Mouse (Mus musculus) ovary, postnatal 10 days (tissue): ENCODE results near the gene Capzb.

Experiments used
- DNase-seq: peaks from one replicate; pipeline ENCODE4 v3.0.0; 2022; ENCODE audit warnings: low spot score

Capzb gene

DNA sequence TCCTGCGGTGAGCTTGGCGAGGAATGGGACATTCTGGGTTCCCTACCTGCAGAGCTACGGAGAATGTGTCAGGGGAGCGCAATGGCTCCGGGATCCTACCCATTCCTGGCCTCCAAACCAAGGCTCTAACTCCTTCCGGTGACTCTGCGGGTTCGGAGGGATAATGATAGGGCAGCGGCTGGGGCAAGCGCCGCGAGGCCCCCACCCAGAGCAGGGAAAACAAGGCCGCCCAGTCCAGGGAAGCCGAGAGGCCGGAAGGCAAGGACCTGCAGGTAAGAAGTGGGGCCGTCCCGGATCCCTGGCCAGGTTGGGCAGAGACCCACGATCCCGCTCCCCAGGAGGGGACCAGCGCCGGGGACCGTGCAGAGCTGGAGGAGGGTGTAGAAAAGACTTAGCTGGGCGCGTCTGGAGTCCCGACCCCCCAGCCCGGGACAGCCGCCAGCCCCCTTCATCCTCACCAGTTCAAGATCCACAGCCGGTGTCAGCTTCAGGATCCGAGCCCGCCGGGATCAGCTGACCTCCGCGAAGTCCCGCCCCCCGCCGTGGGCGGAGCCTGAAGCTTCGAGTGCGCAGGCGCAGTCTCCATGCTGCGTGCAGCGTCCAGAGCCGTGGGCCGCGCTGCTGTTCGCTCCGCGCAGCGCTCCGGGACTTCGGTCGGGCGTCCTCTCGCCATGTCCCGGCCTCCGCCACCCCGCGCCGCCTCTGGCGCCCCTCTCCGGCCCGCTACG, 117.6 kb downstream of the Capzb start, which contains the start of the genes Pqlc2 and Akr7a5:
TSS of gene Pqlc2 (minus strand) at position 538 of the 728 bp plus-strand sequence.
TSS of gene Akr7a5 (plus strand) at position 574 of the 728 bp plus-strand sequence.
- DNase-seq, result peak; percentile 97

DNA sequence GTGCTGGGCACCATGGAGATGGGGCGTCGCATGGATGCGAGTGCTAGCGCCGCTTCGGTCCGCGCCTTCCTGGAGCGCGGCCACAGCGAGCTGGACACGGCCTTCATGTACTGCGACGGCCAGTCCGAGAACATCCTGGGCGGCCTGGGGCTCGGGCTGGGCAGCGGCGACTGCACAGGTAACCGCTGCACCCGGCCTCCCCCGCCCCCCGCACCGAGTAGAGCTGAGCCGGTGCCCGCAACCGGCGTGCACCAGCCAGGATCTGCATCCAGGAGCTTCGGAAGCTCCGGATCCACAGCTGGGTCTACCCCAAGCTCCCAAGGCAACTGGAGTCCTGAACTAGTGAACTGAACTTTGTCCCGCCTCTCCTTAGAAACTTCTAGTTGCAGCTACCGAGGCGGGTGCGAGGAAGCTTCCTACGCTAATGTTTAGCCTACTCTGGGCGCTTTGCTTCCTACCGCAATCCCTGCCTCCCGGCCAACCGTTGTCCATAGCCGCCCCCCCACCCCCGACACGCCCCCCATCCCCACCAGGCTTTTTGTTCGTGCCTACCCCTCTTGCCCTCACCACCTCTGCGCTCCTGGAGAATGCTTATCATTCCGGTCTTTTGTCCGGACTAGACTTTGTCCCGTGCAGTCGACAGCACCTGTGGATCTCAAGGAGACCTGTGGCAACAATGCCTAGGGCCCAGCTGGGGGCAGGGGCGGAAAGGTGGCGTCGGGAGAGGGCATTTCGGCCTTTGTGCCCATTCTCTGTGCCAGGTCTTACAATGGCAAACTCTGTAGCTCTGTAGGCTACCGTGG, 118.4 kb downstream of the Capzb start:
- DNase-seq, result no peak

DNA sequence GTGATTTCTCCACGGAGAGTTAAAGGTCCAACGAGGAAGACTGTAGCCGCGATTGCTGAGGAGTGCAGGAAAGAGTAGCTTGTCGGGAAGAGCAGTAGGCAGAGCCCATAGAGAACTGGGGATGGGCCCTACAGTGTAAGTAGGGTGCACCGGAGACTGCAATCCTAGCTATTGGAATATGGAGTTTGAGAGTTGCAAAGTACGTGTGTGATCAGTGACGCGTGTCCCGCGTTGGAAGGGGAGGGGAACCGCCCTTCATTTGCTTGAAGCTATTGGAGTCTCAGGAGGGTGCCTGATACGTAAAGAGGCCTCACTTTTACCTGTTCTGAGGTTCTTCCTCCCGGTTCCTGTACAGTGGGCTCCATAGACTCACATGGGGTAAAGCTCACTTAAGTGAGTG, 119.0 kb downstream of the Capzb start:
- no peak for DNase-seq

DNA sequence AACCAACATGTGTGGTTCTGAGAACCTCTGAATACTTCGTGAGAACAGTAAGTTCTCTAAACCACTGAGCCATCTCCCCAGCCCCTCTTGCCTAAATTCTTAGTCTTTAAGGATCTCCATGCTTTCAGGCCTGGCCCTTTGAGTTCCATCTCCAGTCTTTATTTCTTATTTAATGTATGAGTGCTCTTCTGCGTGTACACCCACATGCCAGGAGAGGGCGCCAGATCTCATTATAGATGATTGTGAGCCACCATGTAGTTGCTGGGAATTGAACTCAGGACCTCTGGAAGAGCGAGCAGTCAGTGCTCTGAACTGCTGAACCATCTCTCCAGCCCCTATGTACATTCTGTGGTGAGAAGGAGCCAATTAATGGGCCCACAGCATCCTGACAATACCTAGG, 119.9 kb downstream of the Capzb start:
- no peak for DNase-seq

DNA sequence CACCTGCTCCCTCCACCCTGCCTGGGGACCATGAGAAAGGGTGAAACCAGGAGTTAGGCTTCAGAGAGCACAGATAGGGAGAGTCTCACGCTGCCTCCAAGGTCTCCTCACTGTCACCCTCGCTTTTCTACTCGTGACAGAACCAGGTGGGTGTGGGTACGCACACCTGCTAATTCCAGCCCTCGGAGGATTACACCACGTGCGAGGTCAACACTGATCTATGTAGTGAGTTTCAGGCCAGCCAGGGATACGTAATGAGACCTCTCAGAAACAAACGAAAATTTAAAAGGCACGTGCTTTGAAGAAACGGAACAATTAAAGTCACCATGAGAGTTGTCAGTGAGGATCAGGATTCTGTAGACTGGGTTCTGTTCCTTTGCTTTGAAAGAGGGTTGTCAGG, 125.8 kb downstream of the Capzb start:
- DNase-seq, result no peak

DNA sequence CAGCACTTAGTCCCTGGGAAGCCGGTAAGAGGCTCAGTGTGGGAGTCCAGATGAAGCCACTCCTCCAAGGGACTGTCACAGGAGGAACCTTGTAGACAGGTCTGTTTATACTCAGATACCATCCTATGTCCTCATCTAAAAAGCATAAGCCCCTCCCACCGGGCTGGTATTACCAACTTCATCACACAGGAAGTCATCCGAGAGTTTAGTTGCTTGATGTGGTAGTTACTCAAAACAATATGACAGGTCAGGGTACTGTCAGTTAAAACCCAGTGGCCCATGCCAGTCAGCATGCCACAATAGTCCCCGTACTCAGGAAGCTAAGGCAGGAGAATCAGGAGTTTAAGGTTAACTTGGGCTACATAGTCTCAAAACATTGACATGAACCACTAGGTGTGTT, 127.0 kb downstream of the Capzb start:
- DNase-seq, result no peak

DNA sequence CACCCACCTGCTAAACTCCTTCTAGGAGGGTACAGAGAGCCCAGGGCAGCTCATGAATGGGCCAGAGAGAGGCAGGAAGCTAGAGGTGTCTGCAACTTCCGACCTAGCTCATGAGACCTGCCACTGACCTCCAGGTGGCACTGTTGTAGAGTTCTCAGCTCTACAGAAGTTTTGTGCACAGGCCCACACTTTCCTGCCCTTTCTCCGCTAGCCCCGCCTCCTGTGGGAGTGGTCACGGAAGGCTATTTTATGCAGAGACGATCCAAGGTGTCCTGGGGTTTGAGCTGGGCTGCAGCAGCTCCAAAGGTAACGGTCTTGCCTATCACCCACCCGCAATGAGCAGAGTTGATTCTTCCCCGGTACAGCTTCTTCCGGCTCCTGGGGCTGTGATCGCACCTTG, 137.9 kb downstream of the Capzb start:
- DNase-seq, result no peak

DNA sequence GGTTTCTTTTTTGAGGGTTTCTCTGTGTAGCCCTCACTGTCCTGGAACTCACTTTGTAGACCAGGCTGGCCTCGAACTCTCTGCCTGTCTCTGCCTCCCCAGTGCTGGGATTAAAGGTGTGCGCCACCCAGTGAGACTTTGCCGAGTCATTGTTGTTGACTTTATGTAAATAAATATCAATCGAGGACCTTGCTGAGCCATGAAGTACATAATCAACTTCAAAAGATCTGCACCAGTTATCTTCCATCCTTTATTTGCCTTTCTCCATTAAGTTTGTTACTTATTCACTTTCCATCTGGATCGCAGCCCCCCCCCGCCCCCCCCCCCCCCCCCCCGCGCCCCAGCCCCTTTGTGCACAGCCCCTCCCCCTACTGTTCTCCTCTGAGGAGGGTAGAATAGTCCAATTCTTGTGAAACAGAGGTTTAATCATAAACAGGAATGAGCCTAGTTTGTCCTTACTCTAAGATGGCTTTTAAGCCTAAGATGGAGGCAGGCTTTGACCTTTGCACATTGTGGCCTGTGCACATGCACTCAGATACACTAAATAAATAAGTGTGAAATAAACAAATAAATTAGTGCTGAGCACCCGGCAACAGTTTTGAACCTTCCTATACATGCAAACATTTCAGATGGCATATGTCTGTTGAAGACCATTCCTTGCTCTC, 142.1 kb downstream of the Capzb start:
- DNase-seq, result no peak

DNA sequence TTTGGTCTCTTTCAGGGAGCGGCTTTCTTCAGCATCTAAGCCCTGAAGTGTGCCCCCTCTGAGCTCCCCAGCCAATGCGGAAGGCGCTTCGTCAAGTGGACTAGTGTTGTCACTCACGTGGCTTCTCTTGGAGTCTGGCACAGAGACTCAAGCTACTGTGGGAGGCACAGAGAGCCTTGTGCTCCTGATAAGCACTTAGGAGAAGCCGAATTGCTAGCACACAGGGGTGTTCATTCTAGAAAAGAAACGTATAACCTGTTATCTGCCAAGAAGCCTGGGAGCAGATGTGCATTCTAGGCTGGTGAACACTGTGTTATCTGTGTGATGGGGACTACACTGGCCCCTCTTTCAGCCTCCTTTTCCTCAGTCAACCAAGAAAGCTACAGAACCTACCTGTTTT, 142.8 kb downstream of the Capzb start:
- no peak for DNase-seq

DNA sequence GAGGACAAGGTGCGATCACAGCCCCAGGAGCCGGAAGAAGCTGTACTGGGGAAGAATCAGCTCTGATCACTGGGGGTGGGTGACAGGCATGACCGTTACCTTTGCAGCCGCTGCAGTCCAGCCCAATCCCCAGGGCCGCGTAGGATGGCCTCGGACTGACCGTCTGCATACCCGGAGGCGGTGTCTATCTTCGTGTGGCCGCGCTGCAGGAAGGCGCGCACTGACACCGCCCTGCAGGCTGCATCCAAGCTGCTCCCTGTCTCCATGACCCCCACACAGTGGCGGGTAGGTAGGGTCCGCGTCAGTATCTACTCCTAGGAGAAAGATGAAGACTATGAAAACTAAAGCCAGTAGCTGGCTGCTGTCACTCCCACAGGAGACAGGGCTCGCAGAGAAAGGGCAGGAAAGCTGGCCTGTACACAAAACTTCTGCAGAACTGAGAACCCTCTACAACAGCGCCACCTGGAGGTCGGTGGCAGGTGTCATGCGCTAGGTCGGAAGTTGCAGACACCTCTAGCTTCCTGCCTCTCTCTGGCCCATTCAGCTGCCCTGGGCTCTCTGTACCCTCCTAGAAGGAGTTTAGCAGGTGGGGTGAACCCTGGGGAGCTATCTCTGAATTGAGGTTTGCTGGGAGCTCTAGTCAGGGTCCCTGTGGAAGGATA, 144.3 kb downstream of the Capzb start:
- DNase-seq, result peak; percentile 39

DNA sequence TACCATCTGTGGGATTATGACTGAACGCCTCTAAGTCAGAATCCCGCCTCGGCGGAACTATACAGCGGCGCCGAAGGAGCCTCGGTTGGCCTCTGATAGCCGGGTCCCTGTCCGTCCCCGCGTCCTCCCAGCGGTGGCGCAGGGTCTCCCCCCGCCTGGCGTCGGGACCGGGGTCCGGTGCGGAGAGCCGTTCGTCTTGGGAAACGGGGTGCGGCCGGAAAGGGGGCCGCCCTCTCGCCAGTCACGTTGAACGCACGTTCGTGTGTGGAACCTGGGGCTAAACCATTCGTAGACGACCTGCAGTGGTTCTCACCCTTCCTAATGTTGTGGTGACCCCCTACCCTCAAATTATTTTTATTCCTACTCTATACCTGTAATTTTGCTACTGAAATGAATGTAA, 145.4 kb downstream of the Capzb start:
- no peak for DNase-seq

DNA sequence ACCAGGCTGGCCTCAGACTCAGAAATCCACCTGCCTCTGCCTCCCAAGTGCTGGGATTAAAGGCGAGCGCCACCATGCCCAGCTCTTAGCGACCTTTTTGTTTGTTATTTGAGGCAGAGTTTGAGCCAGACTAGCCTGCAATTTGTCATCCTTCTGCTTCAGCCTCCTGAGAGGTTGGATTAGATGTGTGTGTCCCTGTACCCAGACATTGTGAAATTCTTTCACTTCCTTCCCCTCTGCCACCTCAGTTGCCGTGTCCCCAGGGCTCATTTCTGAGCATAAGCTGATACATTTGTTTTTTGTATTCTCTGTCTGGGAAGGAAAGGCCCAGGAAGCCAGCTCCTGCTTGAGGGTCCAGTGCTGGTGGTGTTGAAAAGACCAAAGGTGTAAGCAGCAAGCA, 148.1 kb downstream of the Capzb start:
- DNase-seq, result no peak
